Mouse (Mus musculus) MEL (cell line): ENCODE results near the gene Csdc2. TPM values are rescaled to one million over a fixed set of nuclear protein-coding genes. Genes with fewer than 3 reads are reported as not detected.

Experiments used
- DNase-seq: peaks from one replicate; pipeline ENCODE4 v3.0.0; 2011; ENCODE audit warnings: low read depth, low spot score
- H3K27ac ChIP-seq: 2 replicates; pipeline ENCODE4 v1.5.1; 2012; ENCODE audit warnings: low read depth, mild to moderate bottlenecking, control low read depth, low read length, moderate library complexity; ENCODE audit not compliant: control insufficient read depth
- H3K27me3 ChIP-seq, 2 experiments: fragments of 150-350 bp in 1 of 2; sonication (generic) in 1 of 2; 2 replicates each; pipeline ENCODE4 v1.6.1; 2012; ENCODE audit warnings: low read length in 2 of 2, mild to moderate bottlenecking in 2 of 2, improper control_type of control experiment in 1 of 2, moderate library complexity in 1 of 2; ENCODE audit not compliant: insufficient read depth in 2 of 2, control insufficient read depth in 1 of 2
- H3K36me3 ChIP-seq, 2 experiments: 2 replicates each; pipeline ENCODE4 v1.6.1; 2012 to 2014; ENCODE audit warnings: low read length in 2 of 2, improper control_type of control experiment in 1 of 2, inconsistent platforms in 1 of 2, mild to moderate bottlenecking in 1 of 2; ENCODE audit not compliant: insufficient read depth in 2 of 2, control insufficient read depth in 1 of 2
- H3K4me1 ChIP-seq, 2 experiments: fragments of 150-350 bp in 1 of 2; sonication (generic) in 1 of 2; 2 replicates each; pipeline ENCODE4 v1.6.1; 2012; ENCODE audit warnings: low read length in 2 of 2, improper control_type of control experiment in 1 of 2, mild to moderate bottlenecking in 1 of 2; ENCODE audit not compliant: insufficient read depth in 2 of 2, control insufficient read depth in 1 of 2
- H3K4me3 ChIP-seq, 2 experiments: fragments of 150-350 bp in 1 of 2; sonication (generic) in 1 of 2; 2 replicates each; pipeline ENCODE4 v1.5.1; 2012; ENCODE audit warnings: low read depth in 2 of 2, low read length in 2 of 2, mild to moderate bottlenecking in 2 of 2, moderate library complexity in 2 of 2, control low read depth in 1 of 2, improper control_type of control experiment in 1 of 2; ENCODE audit not compliant: control insufficient read depth in 1 of 2, insufficient read depth in 1 of 2
- H3K79me2 ChIP-seq: 2 replicates; pipeline ENCODE4 v1.6.1; 2012; ENCODE audit warnings: mild to moderate bottlenecking, low read length, moderate library complexity; ENCODE audit not compliant: control insufficient read depth, poor library complexity, insufficient read depth
- H3K9ac ChIP-seq: 2 replicates; pipeline ENCODE4 v1.6.1; 2012; ENCODE audit warnings: low read depth, mild to moderate bottlenecking, control low read depth, low read length, moderate library complexity; ENCODE audit not compliant: control insufficient read depth, poor library complexity, severe bottlenecking
- H3K9me3 ChIP-seq: fragments of 150-350 bp; sonication (generic); replicated peaks from 2 replicates; pipeline ENCODE4 v1.6.1; 2012; ENCODE audit warnings: mild to moderate bottlenecking, low read length, improper control_type of control experiment, moderate library complexity; ENCODE audit not compliant: insufficient read depth
- BHLHE40 ChIP-seq: IDR thresholded peaks from 2 replicates; pipeline ENCODE4 v1.6.1; 2012; ENCODE audit warnings: low read depth, mild to moderate bottlenecking, inconsistent platforms, low read length, improper control_type of control experiment, borderline replicate concordance
- CHD2 ChIP-seq: IDR thresholded peaks from 2 replicates; pipeline ENCODE4 v1.6.1; 2011; ENCODE audit warnings: low read length, improper control_type of control experiment
- CTCF ChIP-seq, 3 experiments: IDR thresholded peaks in 2 of 3; conservative IDR thresholded peaks in 1 of 3; 2 replicates each; pipeline ENCODE4 v1.5.1; 2011 to 2012; ENCODE audit warnings: low read length in 3 of 3, low read depth in 2 of 3, mild to moderate bottlenecking in 2 of 3, improper control_type of control experiment in 1 of 3, inconsistent platforms in 1 of 3, mixed read lengths in 1 of 3, moderate library complexity in 1 of 3; ENCODE audit not compliant: control insufficient read depth in 1 of 3, insufficient read depth in 1 of 3, poor library complexity in 1 of 3, severe bottlenecking in 1 of 3
- E2F4 ChIP-seq: IDR thresholded peaks from 2 replicates; pipeline ENCODE4 v1.6.1; 2011; ENCODE audit warnings: low read depth, low read length, improper control_type of control experiment, borderline replicate concordance
- ELF1 ChIP-seq: IDR thresholded peaks from 2 replicates; pipeline ENCODE4 v1.6.1; 2014; ENCODE audit warnings: low read depth, mild to moderate bottlenecking, inconsistent platforms, low read length, improper control_type of control experiment, moderate library complexity
- GABPA ChIP-seq: IDR thresholded peaks from 2 replicates; pipeline ENCODE4 v1.6.1; 2012; ENCODE audit warnings: low read depth, mild to moderate bottlenecking, inconsistent platforms, low read length, improper control_type of control experiment, moderate library complexity
- GATA1 ChIP-seq: IDR thresholded peaks from 2 replicates; pipeline ENCODE4 v1.6.1; 2011; ENCODE audit warnings: low read depth, low read length, improper control_type of control experiment
- HCFC1 ChIP-seq: IDR thresholded peaks from 2 replicates; pipeline ENCODE4 v1.6.1; 2012; ENCODE audit warnings: low read depth, mild to moderate bottlenecking, inconsistent platforms, low read length, improper control_type of control experiment, moderate library complexity
- KAT2A ChIP-seq: conservative IDR thresholded peaks from 2 replicates; pipeline ENCODE4 v1.6.1; 2012; ENCODE audit warnings: low read depth, low read length, improper control_type of control experiment, inconsistent platforms
- MAFK ChIP-seq: IDR thresholded peaks from 2 replicates; pipeline ENCODE4 v1.6.1; 2011; ENCODE audit warnings: low read depth, mild to moderate bottlenecking, low read length, improper control_type of control experiment, borderline replicate concordance
- MEF2A ChIP-seq: IDR thresholded peaks from 2 replicates; pipeline ENCODE4 v1.6.1; 2014; ENCODE audit warnings: low read depth, mild to moderate bottlenecking, inconsistent platforms, low read length, improper control_type of control experiment; ENCODE audit not compliant: poor library complexity, insufficient replicate concordance, severe bottlenecking; ENCODE audit errors: extremely low read depth
- MYC ChIP-seq: IDR thresholded peaks from 2 replicates; pipeline ENCODE4 v1.6.1; 2011; ENCODE audit warnings: low read depth, mild to moderate bottlenecking, low read length, improper control_type of control experiment, moderate library complexity
- NELFE ChIP-seq: IDR thresholded peaks from 2 replicates; pipeline ENCODE4 v1.6.1; 2011; ENCODE audit warnings: low read depth, low read length, improper control_type of control experiment
- NRF1 ChIP-seq: IDR thresholded peaks from 2 replicates; pipeline ENCODE4 v1.6.1; 2014; ENCODE audit warnings: low read depth, mild to moderate bottlenecking, inconsistent platforms, low read length, improper control_type of control experiment, moderate library complexity; ENCODE audit not compliant: poor library complexity, insufficient read depth, severe bottlenecking
- POLR2A ChIP-seq, 2 experiments: IDR thresholded peaks; 2 replicates each; pipeline ENCODE4 v1.6.1; 2011 to 2012; ENCODE audit warnings: low read length in 2 of 2, mild to moderate bottlenecking in 2 of 2, control low read depth in 1 of 2, improper control_type of control experiment in 1 of 2, low read depth in 1 of 2, moderate library complexity in 1 of 2; ENCODE audit not compliant: control insufficient read depth in 1 of 2, insufficient read depth in 1 of 2, poor library complexity in 1 of 2
- POLR2AphosphoS5 ChIP-seq: IDR thresholded peaks from 2 replicates; pipeline ENCODE4 v1.6.1; 2012; ENCODE audit warnings: low read depth, borderline replicate concordance, mild to moderate bottlenecking, inconsistent platforms, low read length, moderate library complexity, mixed read lengths
- SIN3A ChIP-seq: IDR thresholded peaks from 2 replicates; pipeline ENCODE4 v1.6.1; 2012; ENCODE audit warnings: low read length, improper control_type of control experiment, inconsistent platforms
- SMC3 ChIP-seq: IDR thresholded peaks from 2 replicates; pipeline ENCODE4 v1.6.1; 2011; ENCODE audit warnings: low read depth, low read length, improper control_type of control experiment
- TCF12 ChIP-seq: IDR thresholded peaks from 2 replicates; pipeline ENCODE4 v1.6.1; 2014; ENCODE audit warnings: low read depth, mild to moderate bottlenecking, inconsistent platforms, low read length, improper control_type of control experiment, moderate library complexity
- UBTF ChIP-seq: IDR thresholded peaks from 2 replicates; pipeline ENCODE4 v1.6.1; 2012; ENCODE audit warnings: low read depth, mild to moderate bottlenecking, inconsistent platforms, low read length, improper control_type of control experiment, moderate library complexity, borderline replicate concordance; ENCODE audit not compliant: insufficient read depth
- USF1 ChIP-seq: IDR thresholded peaks from 2 replicates; pipeline ENCODE4 v1.6.1; 2014; ENCODE audit warnings: low read depth, mild to moderate bottlenecking, inconsistent platforms, low read length, improper control_type of control experiment, moderate library complexity
- ZC3H11A ChIP-seq: IDR thresholded peaks from 2 replicates; pipeline ENCODE4 v1.6.1; 2012; ENCODE audit warnings: low read depth, mild to moderate bottlenecking, inconsistent platforms, low read length, improper control_type of control experiment
- ZKSCAN1 ChIP-seq: IDR thresholded peaks from 2 replicates; pipeline ENCODE4 v1.6.1; 2012; ENCODE audit warnings: low read depth, mild to moderate bottlenecking, inconsistent platforms, low read length, improper control_type of control experiment, moderate library complexity
- ZMIZ1 ChIP-seq: IDR thresholded peaks from 2 replicates; pipeline ENCODE4 v1.6.1; 2012; ENCODE audit warnings: low read depth, mild to moderate bottlenecking, inconsistent platforms, low read length, improper control_type of control experiment, moderate library complexity
- ZNF384 ChIP-seq: IDR thresholded peaks from 2 replicates; pipeline ENCODE4 v1.6.1; 2012; ENCODE audit warnings: low read depth, mild to moderate bottlenecking, inconsistent platforms, low read length, improper control_type of control experiment
- polyA plus RNA-seq, 2 experiments: library from polyadenylated mRNA; stranded (reverse) in 1 of 2; unstranded in 1 of 2; fragments of >175 nt in 1 of 2; fragments of >200 nt in 1 of 2; gene quantifications; 2 replicates each; pipeline versions ENCODE4 v1.2.1 to v1.2.4; 2012; ENCODE audit warnings: low replicate concordance in 2 of 2, low read depth in 1 of 2; ENCODE audit not compliant: insufficient read length in 2 of 2, insufficient read depth in 1 of 2, missing spikeins in 1 of 2
- total RNA-seq: library from RNA; depleted of rRNA; stranded (reverse); fragments of 300-350 nt; gene quantifications from 2 replicates; pipeline ENCODE4 v1.2.3, GENCODE M21; 2012

Gene Csdc2
- total and polyA plus RNA-seq, 3 experiments: not detected

- no peak for DNase-seq
- Histone ChIP-seq H3K36me3 (no peaks in the 10 kb centered on the region), H3K27ac (no peak overlapping the region), H3K4me1 (peaks cover 0 to 3% of the 10 kb centered on the region in 2 experiments; a peak in 1 of 4 replicates), H3K79me2 (no peaks in the 10 kb centered on the region), H3K27me3 (no peaks in the 10 kb centered on the region)
- no peak for TF ChIP-seq GATA1
- TF ChIP-seq KAT2A: no peak
- TF ChIP-seq HCFC1: no peak
- TF ChIP-seq POLR2A (IDR thresholded peaks at IDR 0.05; ENCODE audit: control insufficient read depth in 1 of 2, insufficient read depth in 1 of 2, low read depth in 1 of 2, low read length in 2 of 2, poor library complexity in 1 of 2): no peak
- TF ChIP-seq ZC3H11A: no peak
- no peak for TF ChIP-seq NELFE
- TF ChIP-seq ZNF384: no peak
- TF ChIP-seq POLR2AphosphoS5: no peak
- TF ChIP-seq E2F4: no peak
- no peak for TF ChIP-seq ZMIZ1
- TF ChIP-seq USF1: no peak
- no peak for TF ChIP-seq NRF1
- no peak for TF ChIP-seq MEF2A
- TF ChIP-seq, all 39 proteins: peak for 0
- Histone ChIP-seq H3K4me3 (no peak overlapping the region), H3K9me3 (no peaks in the 10 kb centered on the region), H3K9ac (no peak overlapping the region)
These were observed 3.2 kb downstream of the Csdc2 start for GRCm38 (mm10) chr15:81939774-81940173.

- TF ChIP-seq ZC3H11A: no peak
- TF ChIP-seq SMC3: no peak
- TF ChIP-seq GABPA: no peak
- no peak for TF ChIP-seq SIN3A
- TF ChIP-seq CHD2: no peak
- no peak for TF ChIP-seq ELF1
- no peak for TF ChIP-seq TCF12
- TF ChIP-seq CTCF (IDR thresholded peaks at IDR 0.05 in 2 of 3, conservative IDR thresholded peaks at IDR 0.05 in 1 of 3; ENCODE audit: control insufficient read depth in 1 of 3, insufficient read depth in 1 of 3, low read depth in 2 of 3, low read length in 3 of 3, poor library complexity in 1 of 3, severe bottlenecking in 1 of 3): no peak
- TF ChIP-seq ZKSCAN1: no peak
- TF ChIP-seq BHLHE40: no peak
- TF ChIP-seq GATA1: no peak
- no peak for TF ChIP-seq MYC
- TF ChIP-seq MAFK: no peak
- no peak for TF ChIP-seq NELFE
- TF ChIP-seq UBTF: no peak
- Histone ChIP-seq H3K79me2 (no peaks in the 10 kb centered on the region), H3K4me3 (no peak overlapping the region), H3K9me3 (no peaks in the 10 kb centered on the region), H3K4me1 (peaks cover 0 to 3% of the 10 kb centered on the region in 2 experiments; a peak in 1 of 4 replicates), H3K36me3 (no peaks in the 10 kb centered on the region), H3K9ac (no peak overlapping the region), H3K27ac (no peak overlapping the region), H3K27me3 (no peaks in the 10 kb centered on the region)
- no peak for DNase-seq
These were observed 3.7 kb downstream of the Csdc2 start for GRCm38 (mm10) chr15:81940219-81940618.
